Mouse (Mus musculus) liver, embryonic 12.5 days (tissue): ENCODE measurements around the gene Slc24a3. TPM values are rescaled to one million over a fixed set of nuclear protein-coding genes. Genes with fewer than 3 reads are reported as not detected.

Experiments
- ATAC-seq: fragments of 200-750 bp; cut with Nextera tagmentation; 2 replicates; pipeline ENCODE4 v1.8.0; 2017; ENCODE audit warnings: moderate number of reproducible peaks, mild to moderate bottlenecking, moderate library complexity
- H3K27ac ChIP-seq: fragments of 300-500 bp; sonication (generic); 2 replicates; pipeline ENCODE4 v1.5.1; 2016; ENCODE audit warnings: mild to moderate bottlenecking
- H3K27me3 ChIP-seq: fragments of 300-500 bp; sonication (generic); replicated peaks from 2 replicates; pipeline ENCODE4 v1.6.1; 2016; ENCODE audit warnings: mild to moderate bottlenecking, moderate library complexity
- H3K36me3 ChIP-seq: fragments of 300-500 bp; sonication (generic); 2 replicates; pipeline ENCODE4 v1.6.1; 2016; ENCODE audit warnings: mild to moderate bottlenecking, moderate library complexity
- H3K4me1 ChIP-seq: fragments of 300-500 bp; sonication (generic); 2 replicates; pipeline ENCODE4 v1.6.1; 2016
- H3K4me2 ChIP-seq: fragments of 300-500 bp; sonication (generic); 2 replicates; pipeline ENCODE4 v1.6.1; 2016; ENCODE audit warnings: mild to moderate bottlenecking, moderate library complexity
- H3K4me3 ChIP-seq: fragments of 300-500 bp; sonication (generic); 2 replicates; pipeline ENCODE4 v1.5.1; 2016; ENCODE audit warnings: mild to moderate bottlenecking, moderate library complexity
- H3K9ac ChIP-seq: fragments of 300-500 bp; sonication (generic); 2 replicates; pipeline ENCODE4 v1.6.1; 2016; ENCODE audit warnings: mild to moderate bottlenecking, moderate library complexity
- H3K9me3 ChIP-seq: fragments of 300-500 bp; sonication (generic); replicated peaks from 2 replicates; pipeline ENCODE4 v1.6.1; 2016; ENCODE audit warnings: mild to moderate bottlenecking, moderate library complexity
- WGBS: fragments of 180-500 bp; shearing (Covaris S2); methylation state at CpG from one replicate; pipeline ENCODE4 v1.1.7; 2016; ENCODE audit not compliant: insufficient replicate concordance; 5-methylcytosine and 5-hydroxymethylcytosine counted together
- polyA plus RNA-seq: library from polyadenylated mRNA; unstranded; fragments of >200 nt; fragmentation: Nextera tagmentation; extraction: Ambion mirVana; gene quantifications from 2 replicates; pipeline ENCODE4 v1.2.1, GENCODE M21; 2016

Slc24a3 gene
- polyA plus RNA-seq, 1 experiment from 2014 or later: 1.6 TPM

GRCm38 (mm10) chr2:145214086-145214831 lies 46.7 kb downstream of the Slc24a3 start:
- WGBS: 77% methylated on average over 8 of the region's 8 CpGs
- Histone ChIP-seq H3K4me1 (no peaks in the 10 kb centered on the region), H3K9ac (no peak overlapping the region), H3K27me3 (no peaks in the 10 kb centered on the region), H3K9me3 (no peaks in the 10 kb centered on the region), H3K4me2 (no peak overlapping the region), H3K4me3 (no peak overlapping the region), H3K36me3 (no peaks in the 10 kb centered on the region), H3K27ac (no peak overlapping the region)
- no peak for ATAC-seq

GRCm38 (mm10) chr2:145216580-145216979 lies 49.0 kb downstream of the Slc24a3 start:
- no peaks in the 10 kb centered on the region for H3K36me3 ChIP-seq
- H3K27ac ChIP-seq: no peak overlapping the region
- H3K4me3 ChIP-seq: no peak overlapping the region
- no peak overlapping the region for H3K9ac ChIP-seq
- no peak overlapping the region for H3K4me2 ChIP-seq
- no peak for ATAC-seq
- H3K4me1 ChIP-seq: no peaks in the 10 kb centered on the region
- H3K9me3 ChIP-seq: no peaks in the 10 kb centered on the region
- WGBS: 62% methylated on average over 2 of the region's 2 CpGs
- H3K27me3 ChIP-seq: no peaks in the 10 kb centered on the region

- ATAC-seq: no peak
- no peak overlapping the region for H3K9ac ChIP-seq
- H3K27me3 ChIP-seq: no peaks in the 10 kb centered on the region
- no peaks in the 10 kb centered on the region for H3K9me3 ChIP-seq
- H3K27ac ChIP-seq: no peak overlapping the region
- H3K4me3 ChIP-seq: no peak overlapping the region
- 83% methylated on average over 2 of the region's 2 CpGs for WGBS
- no peaks in the 10 kb centered on the region for H3K4me1 ChIP-seq
- no peaks in the 10 kb centered on the region for H3K36me3 ChIP-seq
- no peak overlapping the region for H3K4me2 ChIP-seq
Observed at GRCm38 (mm10) chr2:145217422-145217821, 49.9 kb downstream of the Slc24a3 start.

- Histone ChIP-seq H3K27ac (no peak overlapping the region), H3K4me2 (no peak overlapping the region), H3K9me3 (no peaks in the 10 kb centered on the region), H3K9ac (no peak overlapping the region), H3K27me3 (no peaks in the 10 kb centered on the region), H3K4me1 (0 out of 2 replicates have a peak, but pooled peaks cover 5% of the 10 kb centered on the region), H3K36me3 (no peaks in the 10 kb centered on the region), H3K4me3 (no peak overlapping the region)
- ATAC-seq: no peak
- 62% methylated on average over 6 of the region's 6 CpGs for WGBS
Observed at GRCm38 (mm10) chr2:145219246-145219645, 51.7 kb downstream of the Slc24a3 start.

- ATAC-seq: no peak
- Histone ChIP-seq H3K27ac (no peak overlapping the region), H3K9ac (no peak overlapping the region), H3K27me3 (no peaks in the 10 kb centered on the region), H3K4me1 (0 out of 2 replicates have a peak, but pooled peaks cover 14% of the 10 kb centered on the region), H3K9me3 (no peaks in the 10 kb centered on the region), H3K36me3 (no peaks in the 10 kb centered on the region), H3K4me2 (no peak overlapping the region), H3K4me3 (no peak overlapping the region)
- WGBS: 58% methylated on average over 4 of the region's 4 CpGs
Observed at GRCm38 (mm10) chr2:145223646-145224045, 56.1 kb downstream of the Slc24a3 start.

- H3K4me1 ChIP-seq: 0 out of 2 replicates have a peak, but pooled peaks cover 14% of the 10 kb centered on the region
- no peak overlapping the region for H3K9ac ChIP-seq
- H3K27ac ChIP-seq: no peak overlapping the region
- no peaks in the 10 kb centered on the region for H3K9me3 ChIP-seq
- no peaks in the 10 kb centered on the region for H3K27me3 ChIP-seq
- no peaks in the 10 kb centered on the region for H3K36me3 ChIP-seq
- H3K4me3 ChIP-seq: no peak overlapping the region
- no peak overlapping the region for H3K4me2 ChIP-seq
- peak; percentile 58; the same call in 1 of the 2 replicates for ATAC-seq
- WGBS: 27% methylated on average over 3 of the region's 3 CpGs
Observed at GRCm38 (mm10) chr2:145225640-145226039, 58.1 kb downstream of the Slc24a3 start.

- Histone ChIP-seq H3K4me2 (no peak overlapping the region), H3K4me3 (no peak overlapping the region), H3K27ac (peak overlapping the region; percentile 18; the same call in 1 of the 2 replicates), H3K4me1 (0 out of 2 replicates have a peak, but pooled peaks cover 14% of the 10 kb centered on the region), H3K36me3 (no peaks in the 10 kb centered on the region), H3K27me3 (no peaks in the 10 kb centered on the region), H3K9me3 (no peaks in the 10 kb centered on the region), H3K9ac (no peak overlapping the region)
- peak; percentile 73 for ATAC-seq
- 22% methylated on average over 1 of the region's 1 CpGs for WGBS
Observed at GRCm38 (mm10) chr2:145226100-145226499, 58.5 kb downstream of the Slc24a3 start.

- no peak for ATAC-seq
- no peak overlapping the region for H3K9ac ChIP-seq
- no peaks in the 10 kb centered on the region for H3K27me3 ChIP-seq
- H3K4me1 ChIP-seq: peaks cover 18% of the 10 kb centered on the region; the same call in 1 of the 2 replicates
- H3K36me3 ChIP-seq: no peaks in the 10 kb centered on the region
- H3K9me3 ChIP-seq: no peaks in the 10 kb centered on the region
- WGBS: 72% methylated on average over 5 of the region's 5 CpGs
- no peak overlapping the region for H3K27ac ChIP-seq
- no peak overlapping the region for H3K4me2 ChIP-seq
- H3K4me3 ChIP-seq: no peak overlapping the region
Observed at GRCm38 (mm10) chr2:145227351-145227750, 59.8 kb downstream of the Slc24a3 start.

GRCm38 (mm10) chr2:145232764-145233484 lies 65.4 kb downstream of the Slc24a3 start:
- H3K4me3 ChIP-seq: no peak overlapping the region
- no peaks in the 10 kb centered on the region for H3K27me3 ChIP-seq
- H3K4me2 ChIP-seq: no peak overlapping the region
- no peaks in the 10 kb centered on the region for H3K36me3 ChIP-seq
- 49% methylated on average over 6 of the region's 6 CpGs for WGBS
- H3K9me3 ChIP-seq: no peaks in the 10 kb centered on the region
- ATAC-seq: peak; percentile 86
- no peak overlapping the region for H3K9ac ChIP-seq
- peak overlapping the region; percentile 59 for H3K27ac ChIP-seq
- peaks cover 32% of the 10 kb centered on the region for H3K4me1 ChIP-seq

GRCm38 (mm10) chr2:145233547-145234398 lies 66.2 kb downstream of the Slc24a3 start:
- Histone ChIP-seq H3K27ac (peak overlapping the region; percentile 56), H3K4me2 (peak overlapping the region; percentile 25; the same call in 1 of the 2 replicates)
- WGBS: 7% methylated on average over 7 of the region's 7 CpGs

GRCm38 (mm10) chr2:145246384-145246783 lies 78.8 kb downstream of the Slc24a3 start:
- no peak overlapping the region for H3K4me3 ChIP-seq
- no peaks in the 10 kb centered on the region for H3K36me3 ChIP-seq
- H3K9ac ChIP-seq: no peak overlapping the region
- no peak overlapping the region for H3K4me2 ChIP-seq
- no peaks in the 10 kb centered on the region for H3K27me3 ChIP-seq
- no peaks in the 10 kb centered on the region for H3K9me3 ChIP-seq
- no peak overlapping the region for H3K27ac ChIP-seq
- WGBS: 36% methylated on average over 4 of the region's 4 CpGs
- ATAC-seq: no peak
- no peaks in the 10 kb centered on the region for H3K4me1 ChIP-seq

More at GRCm38 (mm10) chr2:145233547-145234398, 66.2 kb downstream of the Slc24a3 start:
- Histone ChIP-seq H3K4me1 (peaks cover 32% of the 10 kb centered on the region), H3K36me3 (no peaks in the 10 kb centered on the region), H3K27me3 (no peaks in the 10 kb centered on the region), H3K9ac (no peak overlapping the region), H3K9me3 (no peaks in the 10 kb centered on the region), H3K4me3 (no peak overlapping the region)
- ATAC-seq: peak; percentile 50; the same call in 1 of the 2 replicates
